Mouse (Mus musculus) naive thymus-derived CD4-positive, alpha-beta T cell, adult 5 months (primary cell): ENCODE results near the gene Pradc1. TPM values are rescaled to one million over a fixed set of nuclear protein-coding genes. Genes with fewer than 3 reads are reported as not detected.

ENCODE experiments used
- polyA plus RNA-seq: library from polyadenylated mRNA; unstranded; fragments of 100-300 nt; shearing (Covaris generic); gene quantifications from one replicate; pipeline ENCODE4 v1.2.1, GENCODE M21; 2017

Pradc1 gene
- 20.5 TPM for polyA plus RNA-seq

GRCm38 (mm10) chr6:85451664-85452410, at the start of gene Pradc1:
Gene Pradc1 (minus strand): TSS chr6:85451970.

GRCm38 (mm10) chr6:85450697-85451663, 790 bp downstream of the Pradc1 start, which contains the start of gene Cct7:
Gene Cct7 (plus strand): TSS chr6:85451514.

GRCm38 (mm10) chr6:85431842-85432431, 19.8 kb downstream of the Pradc1 start, which contains the start of gene Smyd5:
Gene Smyd5 (plus strand): TSS chr6:85431989.

GRCm38 (mm10) chr6:85423836-85424379, 27.9 kb downstream of the Pradc1 start, which contains the start of gene Noto:
Gene Noto (plus strand): TSS chr6:85423886.

Other genes with a start within 250 kb of the Pradc1 start
- 1.5 TPM for gene Sfxn5, start 118.5 kb downstream of the Pradc1 start, polyA plus RNA-seq
- 0.58 TPM for gene Rab11fip5, start 77.3 kb downstream of the Pradc1 start, polyA plus RNA-seq
- gene Noto, start 28.1 kb downstream of the Pradc1 start, polyA plus RNA-seq: not detected
- 34.2 TPM for gene Smyd5, start 20.0 kb downstream of the Pradc1 start, polyA plus RNA-seq
- gene Cct7, start 456 bp downstream of the Pradc1 start, polyA plus RNA-seq: 313 TPM
- gene Fbxo41, start 51.0 kb upstream of the Pradc1 start, polyA plus RNA-seq: not detected
- not detected for gene Egr4, start 61.6 kb upstream of the Pradc1 start, polyA plus RNA-seq
- gene Alms1, start 135.6 kb upstream of the Pradc1 start, polyA plus RNA-seq: 1.3 TPM